In genomic region chr13:37537793-37538192, GRCm38 (mm10) we compare ENCODE assay signal across 10 mouse cellular contexts.
DNase-seq lines count a peak whose midpoint lies in the region; ATAC-seq and TF ChIP-seq lines count a peak whose summit lies in the region.
"Had no signal": no experiment of that assay in that cellular context is flagged by ENCODE, and none has a peak within 500 bp of the region (broad histone marks: within the 10 kb centered on the region; RNA-seq: fewer than 3 reads in every experiment).

No protein-coding gene starts in this region.

- H3K4me1 ChIP-seq in heart, adult 2 months (ENCODE audit: control insufficient read depth, insufficient read depth, low read length), result peaks cover 17% of the 10 kb centered on the region
- no peaks in the 10 kb centered on the region for H3K4me1 ChIP-seq in MEL (ENCODE audit: control insufficient read depth in 1 of 2, insufficient read depth in 2 of 2, low read length in 2 of 2)
- H3K4me1 ChIP-seq in liver, embryonic 11.5 days (replicated peaks; ENCODE audit: control insufficient read depth, insufficient read depth, low read length), result peaks cover 18% of the 10 kb centered on the region

- H3K36me3 ChIP-seq in heart, adult 2 months (ENCODE audit: control insufficient read depth, insufficient read depth, low read length), result no peaks in the 10 kb centered on the region
- no peaks in the 10 kb centered on the region for H3K36me3 ChIP-seq in MEL (ENCODE audit: control insufficient read depth in 1 of 2, insufficient read depth in 2 of 2, low read length in 2 of 2)
- H3K36me3 ChIP-seq in liver, embryonic 11.5 days (ENCODE audit: control insufficient read depth, insufficient read depth, low read length), result no peaks in the 10 kb centered on the region
- H3K36me3 ChIP-seq: neural tube, embryonic 12.5 days had no signal

- H3K4me3 ChIP-seq in heart, adult 2 months, result no peak overlapping the region
- H3K4me3 ChIP-seq in MEL (ENCODE audit: control insufficient read depth in 1 of 2, insufficient read depth in 1 of 2, low read depth in 2 of 2, low read length in 2 of 2), result no peak overlapping the region
- H3K4me3 ChIP-seq in liver, embryonic 11.5 days (ENCODE audit: low read depth, low read length), result no peak overlapping the region
- H3K4me3 ChIP-seq: neural tube, embryonic 12.5 days had no signal

- ATAC-seq in liver, embryonic 11.5 days (replicated peaks; ENCODE audit: low FRiP score), result peak; percentile 58
- ATAC-seq in monocyte, adult 5-6 weeks (replicated peaks; ENCODE audit: insufficient number of reproducible peaks, low FRiP score, low TSS enrichment, poor library complexity, severe bottlenecking), result peak; percentile 16; the same call in 1 of the 2 replicates

- no peak for TF ChIP-seq EP300 in heart, adult 2 months (IDR thresholded peaks at IDR 0.05; ENCODE audit: insufficient read depth, low read depth, low read length)
- no peak for TF ChIP-seq EP300 in MEL (IDR thresholded peaks at IDR 0.05; ENCODE audit: low read depth in 1 of 2, low read length in 2 of 2)

- DNase-seq in heart, adult 2 months, result no peak
- DNase-seq in heart, adult 8-10 months (ENCODE audit: low spot score), result no peak
- no peak for DNase-seq in MEL (ENCODE audit: low read depth, low spot score)
- no peak for DNase-seq in liver, embryonic 11.5 days (ENCODE audit: low spot score)
- DNase-seq in B cell, adult 2 months, result no peak
- no peak for DNase-seq in urinary bladder, postnatal 4 days (ENCODE audit: low spot score in 2 of 2)
- no peak for DNase-seq in embryo, embryonic 10.5 days (ENCODE audit: low spot score)
- DNase-seq: cerebellum, adult 9-11 months had no signal

- 0 out of 2 replicates have a peak overlapping the region, but pooled peaks have one; percentile 12 for H3K4me2 ChIP-seq in liver, embryonic 11.5 days
- H3K4me2 ChIP-seq: neural tube, embryonic 12.5 days had no signal

- H3K9me3 ChIP-seq in MEL (replicated peaks; ENCODE audit: insufficient read depth, low read length), result no peaks in the 10 kb centered on the region
- H3K9me3 ChIP-seq in liver, embryonic 11.5 days (ENCODE audit: control insufficient read depth, low read length), result no peaks in the 10 kb centered on the region
- H3K9me3 ChIP-seq: neural tube, embryonic 12.5 days had no signal

- H3K27me3 ChIP-seq in heart, adult 2 months (ENCODE audit: control insufficient read depth, insufficient read depth, low read length), result no peaks in the 10 kb centered on the region
- H3K27me3 ChIP-seq in MEL (ENCODE audit: control insufficient read depth in 1 of 2, insufficient read depth in 2 of 2, low read length in 2 of 2), result peaks cover 0 to 2% of the 10 kb centered on the region in 2 experiments; a peak in 3 of 4 replicates
- H3K27me3 ChIP-seq in liver, embryonic 11.5 days (replicated peaks; ENCODE audit: control insufficient read depth, insufficient read depth, low read length), result no peaks in the 10 kb centered on the region
- H3K27me3 ChIP-seq: neural tube, embryonic 12.5 days had no signal

- H3K9ac ChIP-seq in heart, adult 2 months (ENCODE audit: low read depth, low read length), result no peak overlapping the region
- H3K9ac ChIP-seq in MEL (ENCODE audit: control insufficient read depth, low read depth, low read length, poor library complexity, severe bottlenecking), result no peak overlapping the region
- no peak overlapping the region for H3K9ac ChIP-seq in liver, embryonic 11.5 days (ENCODE audit: low read depth, low read length)
- H3K9ac ChIP-seq: neural tube, embryonic 12.5 days had no signal

- peak; percentile 26; the same call in 1 of the 2 replicates for TF ChIP-seq POLR2A in heart, adult 2 months (IDR thresholded peaks at IDR 0.05; ENCODE audit: insufficient read depth, low read depth, low read length)
- TF ChIP-seq POLR2A in MEL (IDR thresholded peaks at IDR 0.05; ENCODE audit: control insufficient read depth in 1 of 2, insufficient read depth in 1 of 2, low read depth in 1 of 2, low read length in 2 of 2, poor library complexity in 1 of 2), result no peak

- WGBS in heart, adult 2 months, result 34% methylated on average over 6 of the region's 6 CpGs
- WGBS in liver, embryonic 11.5 days, result 22% methylated on average over 6 of the region's 6 CpGs

- no peak for TF ChIP-seq RAD21 in MEL (IDR thresholded peaks at IDR 0.05; ENCODE audit: low read depth, low read length)

- H3K79me2 ChIP-seq in heart, adult 2 months (replicated peaks; ENCODE audit: control insufficient read depth, insufficient read depth, low read length), result no peaks in the 10 kb centered on the region
- H3K79me2 ChIP-seq in MEL (ENCODE audit: control insufficient read depth, insufficient read depth, low read length, poor library complexity), result no peaks in the 10 kb centered on the region

- H3K27ac ChIP-seq in heart, adult 2 months, result peak overlapping the region; percentile 76
- H3K27ac ChIP-seq in MEL (ENCODE audit: control insufficient read depth, low read depth, low read length), result no peak overlapping the region
- peak overlapping the region; percentile 79 for H3K27ac ChIP-seq in liver, embryonic 11.5 days (ENCODE audit: low read depth, low read length)
- H3K27ac ChIP-seq: neural tube, embryonic 12.5 days had no signal

- intact Hi-C loops in heart, adult 2 months (cut with DNase I), result loop anchor here (2.0 kb wide), 1 partner anchor 23 kb away; no protein-coding TSS in a partner anchor

- no peak for TF ChIP-seq CTCF in heart, adult 2 months (IDR thresholded peaks at IDR 0.05)
- TF ChIP-seq CTCF in MEL (IDR thresholded peaks at IDR 0.05 in 2 of 3, conservative IDR thresholded peaks at IDR 0.05 in 1 of 3; ENCODE audit: control insufficient read depth in 1 of 3, insufficient read depth in 1 of 3, low read depth in 2 of 3, low read length in 3 of 3, poor library complexity in 1 of 3, severe bottlenecking in 1 of 3), result no peak

TF ChIP-seq in MEL, 35 proteins besides CTCF, POLR2A, EP300 and RAD21:
- 0 out of 2 replicates have a peak, but pooled peaks have one; percentile 29 for TF ChIP-seq GATA1 (IDR thresholded peaks at IDR 0.05; ENCODE audit: low read depth, low read length)
- TF ChIP-seq ZNF384 (IDR thresholded peaks at IDR 0.05; ENCODE audit: low read depth, low read length), result peak; percentile 74
- no peak for TF ChIP-seq TAL1 (IDR thresholded peaks at IDR 0.05; ENCODE audit: low read length)
TF ChIP-seq in MEL: peak in this region for 2.
